Mouse (Mus musculus): ENCODE data around the gene Crtc3. TPM values are rescaled to one million over a fixed set of nuclear protein-coding genes. Genes with fewer than 3 reads are reported as not detected.

The Crtc3 gene
- total and polyA plus RNA-seq, 2 experiments: 3.0 to 12.9 TPM

- no peak overlapping the region for H3K9ac ChIP-seq (ENCODE audit: low read depth, low read length)
- TF ChIP-seq CTCF (IDR thresholded peaks at IDR 0.05; ENCODE audit: low read depth, low read length) (no peak), POLR2A (IDR thresholded peaks at IDR 0.05; ENCODE audit: extremely low read depth, insufficient read depth, low read length) (no peak)
- no peak for DNase-seq (ENCODE audit: extremely low read depth, low read depth, low spot score)
- no peak overlapping the region for H3K27ac ChIP-seq (replicated peaks; ENCODE audit: insufficient read depth, low read depth, low read length)
- H3K36me3 ChIP-seq (ENCODE audit: control insufficient read depth, insufficient read depth, low read length): peaks cover 18% of the 10 kb centered on the region; the same call in 1 of the 2 replicates
- WGBS: 94% methylated on average over 4 of the region's 4 CpGs
- H3K27me3 ChIP-seq (ENCODE audit: control insufficient read depth, insufficient read depth, low read length): no peaks in the 10 kb centered on the region
- no peak overlapping the region for H3K4me3 ChIP-seq (ENCODE audit: insufficient read depth, low read depth, low read length)
- peaks cover 3% of the 10 kb centered on the region; the same call in 1 of the 2 replicates for H3K4me1 ChIP-seq (ENCODE audit: control insufficient read depth, insufficient read depth, low read length)
- no peaks in the 10 kb centered on the region for H3K79me2 ChIP-seq (ENCODE audit: control insufficient read depth, insufficient read depth, low read length)
Measured at GRCm38 (mm10) chr7:80606435-80606834, 82.2 kb downstream of the Crtc3 start.

GRCm38 (mm10) chr7:80605557-80605930, 83.1 kb downstream of the Crtc3 start:
- H3K4me3 ChIP-seq (ENCODE audit: insufficient read depth, low read depth, low read length): no peak overlapping the region
- no peaks in the 10 kb centered on the region for H3K27me3 ChIP-seq (ENCODE audit: control insufficient read depth, insufficient read depth, low read length)
- H3K79me2 ChIP-seq (ENCODE audit: control insufficient read depth, insufficient read depth, low read length): no peaks in the 10 kb centered on the region
- H3K4me1 ChIP-seq (ENCODE audit: control insufficient read depth, insufficient read depth, low read length): peaks cover 3% of the 10 kb centered on the region; the same call in 1 of the 2 replicates
- peak overlapping the region; percentile 31 for H3K27ac ChIP-seq (replicated peaks; ENCODE audit: insufficient read depth, low read depth, low read length)
- peaks cover 16% of the 10 kb centered on the region; the same call in 1 of the 2 replicates for H3K36me3 ChIP-seq (ENCODE audit: control insufficient read depth, insufficient read depth, low read length)
- WGBS: 33% methylated on average over 10 of the region's 10 CpGs
- no peak for TF ChIP-seq CTCF (IDR thresholded peaks at IDR 0.05; ENCODE audit: low read depth, low read length)
- no peak for TF ChIP-seq POLR2A (IDR thresholded peaks at IDR 0.05; ENCODE audit: extremely low read depth, insufficient read depth, low read length)
- DNase-seq (ENCODE audit: extremely low read depth, low read depth, low spot score): no peak
- H3K9ac ChIP-seq (ENCODE audit: low read depth, low read length): peak overlapping the region; percentile 34

- no peaks in the 10 kb centered on the region for H3K27me3 ChIP-seq (ENCODE audit: control insufficient read depth, insufficient read depth, low read length)
- no peak overlapping the region for H3K4me3 ChIP-seq (ENCODE audit: insufficient read depth, low read depth, low read length)
- peak overlapping the region; percentile 34; the same call in 1 of the 2 replicates for H3K9ac ChIP-seq (ENCODE audit: low read depth, low read length)
- H3K4me1 ChIP-seq (ENCODE audit: control insufficient read depth, insufficient read depth, low read length): peaks cover 3% of the 10 kb centered on the region; the same call in 1 of the 2 replicates
- 39% methylated on average over 11 of the region's 11 CpGs for WGBS
- H3K79me2 ChIP-seq (ENCODE audit: control insufficient read depth, insufficient read depth, low read length): no peaks in the 10 kb centered on the region
- no peak for TF ChIP-seq CTCF (IDR thresholded peaks at IDR 0.05; ENCODE audit: low read depth, low read length)
- no peak for TF ChIP-seq POLR2A (IDR thresholded peaks at IDR 0.05; ENCODE audit: extremely low read depth, insufficient read depth, low read length)
- DNase-seq (ENCODE audit: extremely low read depth, low read depth, low spot score): peak; percentile 61
- peaks cover 16% of the 10 kb centered on the region; the same call in 1 of the 2 replicates for H3K36me3 ChIP-seq (ENCODE audit: control insufficient read depth, insufficient read depth, low read length)
- H3K27ac ChIP-seq (replicated peaks; ENCODE audit: insufficient read depth, low read depth, low read length): peak overlapping the region; percentile 31
Measured at GRCm38 (mm10) chr7:80604908-80605556, 83.6 kb downstream of the Crtc3 start.

GRCm38 (mm10) chr7:80602574-80602973, 86.1 kb downstream of the Crtc3 start:
- WGBS: 97% methylated on average over 1 of the region's 1 CpGs
- DNase-seq (ENCODE audit: extremely low read depth, low read depth, low spot score): no peak
- H3K9ac ChIP-seq (ENCODE audit: low read depth, low read length): no peak overlapping the region
- H3K4me1 ChIP-seq (ENCODE audit: control insufficient read depth, insufficient read depth, low read length): peaks cover 3% of the 10 kb centered on the region; the same call in 1 of the 2 replicates
- no peaks in the 10 kb centered on the region for H3K79me2 ChIP-seq (ENCODE audit: control insufficient read depth, insufficient read depth, low read length)
- no peaks in the 10 kb centered on the region for H3K27me3 ChIP-seq (ENCODE audit: control insufficient read depth, insufficient read depth, low read length)
- H3K27ac ChIP-seq (replicated peaks; ENCODE audit: insufficient read depth, low read depth, low read length): no peak overlapping the region
- H3K36me3 ChIP-seq (ENCODE audit: control insufficient read depth, insufficient read depth, low read length): peaks cover 13% of the 10 kb centered on the region
- no peak overlapping the region for H3K4me3 ChIP-seq (ENCODE audit: insufficient read depth, low read depth, low read length)
- no peak for TF ChIP-seq CTCF (IDR thresholded peaks at IDR 0.05; ENCODE audit: low read depth, low read length)
- TF ChIP-seq POLR2A (IDR thresholded peaks at IDR 0.05; ENCODE audit: extremely low read depth, insufficient read depth, low read length): no peak

GRCm38 (mm10) chr7:80598436-80598985, 90.2 kb downstream of the Crtc3 start:
- H3K79me2 ChIP-seq (ENCODE audit: control insufficient read depth, insufficient read depth, low read length): no peaks in the 10 kb centered on the region
- H3K36me3 ChIP-seq (ENCODE audit: control insufficient read depth, insufficient read depth, low read length): peaks cover 27% of the 10 kb centered on the region
- WGBS: 93% methylated on average over 13 of the region's 13 CpGs
- H3K4me3 ChIP-seq (ENCODE audit: insufficient read depth, low read depth, low read length): no peak overlapping the region
- DNase-seq (ENCODE audit: extremely low read depth, low read depth, low spot score): no peak
- H3K27me3 ChIP-seq (ENCODE audit: control insufficient read depth, insufficient read depth, low read length): no peaks in the 10 kb centered on the region
- H3K4me1 ChIP-seq (ENCODE audit: control insufficient read depth, insufficient read depth, low read length): no peaks in the 10 kb centered on the region
- no peak overlapping the region for H3K9ac ChIP-seq (ENCODE audit: low read depth, low read length)
- no peak overlapping the region for H3K27ac ChIP-seq (replicated peaks; ENCODE audit: insufficient read depth, low read depth, low read length)
- TF ChIP-seq CTCF (IDR thresholded peaks at IDR 0.05; ENCODE audit: low read depth, low read length) (no peak), POLR2A (IDR thresholded peaks at IDR 0.05; ENCODE audit: extremely low read depth, insufficient read depth, low read length) (no peak)

- WGBS: 98% methylated on average over 5 of the region's 5 CpGs
- no peak overlapping the region for H3K4me3 ChIP-seq (ENCODE audit: insufficient read depth, low read depth, low read length)
- TF ChIP-seq CTCF (IDR thresholded peaks at IDR 0.05; ENCODE audit: low read depth, low read length) (no peak), POLR2A (IDR thresholded peaks at IDR 0.05; ENCODE audit: extremely low read depth, insufficient read depth, low read length) (no peak)
- no peaks in the 10 kb centered on the region for H3K4me1 ChIP-seq (ENCODE audit: control insufficient read depth, insufficient read depth, low read length)
- no peak overlapping the region for H3K9ac ChIP-seq (ENCODE audit: low read depth, low read length)
- no peak overlapping the region for H3K27ac ChIP-seq (replicated peaks; ENCODE audit: insufficient read depth, low read depth, low read length)
- peaks cover 28% of the 10 kb centered on the region for H3K36me3 ChIP-seq (ENCODE audit: control insufficient read depth, insufficient read depth, low read length)
- DNase-seq (ENCODE audit: extremely low read depth, low read depth, low spot score): no peak
- no peaks in the 10 kb centered on the region for H3K27me3 ChIP-seq (ENCODE audit: control insufficient read depth, insufficient read depth, low read length)
- H3K79me2 ChIP-seq (ENCODE audit: control insufficient read depth, insufficient read depth, low read length): no peaks in the 10 kb centered on the region
Measured at GRCm38 (mm10) chr7:80597900-80598299, 90.8 kb downstream of the Crtc3 start.

Measured in liver, adult 2 months (tissue).